Mouse (Mus musculus) right cerebral cortex, postnatal 25 days (tissue): ENCODE data around the gene Gm10073.

Source experiments
- DNase-seq: peaks from one replicate; pipeline ENCODE4 v3.0.0; 2022

Gm10073 gene

GRCm38 (mm10) chr8:106548366-106548936, 24.8 kb downstream of the Gm10073 start:
- no peak for DNase-seq

DNA sequence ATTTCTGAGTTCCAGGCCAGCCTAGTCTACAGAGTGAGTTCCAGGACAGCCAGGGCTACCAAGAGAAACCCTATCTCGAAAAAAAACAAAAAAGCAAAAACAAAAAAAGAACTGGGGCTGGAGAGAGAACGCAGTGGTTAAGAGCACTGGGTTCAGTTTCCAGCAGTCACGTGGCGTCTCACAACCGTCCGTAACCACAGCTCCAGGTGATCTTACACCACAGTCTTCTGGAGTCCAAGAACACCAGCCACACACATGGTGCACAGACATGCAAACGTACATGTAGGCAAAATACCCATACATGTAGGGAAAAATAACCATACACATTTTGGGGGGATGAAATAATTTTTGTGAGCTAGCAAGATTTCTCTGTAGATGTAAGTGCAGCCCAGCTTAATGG, 26.5 kb downstream of the Gm10073 start:
- no peak for DNase-seq

DNA sequence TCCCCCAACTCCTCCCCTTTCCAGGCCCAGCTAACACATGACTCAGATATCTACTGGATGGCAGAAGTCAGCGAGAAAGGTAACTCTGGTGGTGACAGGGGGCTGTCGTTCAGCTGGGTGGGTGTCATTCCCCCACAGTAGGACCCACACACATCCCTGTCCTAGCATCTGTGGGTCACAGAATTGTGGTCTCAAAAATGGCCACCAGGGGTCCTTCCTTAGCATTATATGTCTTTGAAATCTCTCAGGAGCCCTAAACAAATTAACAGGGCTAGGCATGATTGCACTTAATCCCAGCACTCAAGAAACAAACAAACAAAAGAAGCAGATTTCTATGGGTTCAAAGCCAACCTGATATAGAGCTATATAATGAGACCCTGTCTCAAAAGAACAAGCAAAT, 28.1 kb downstream of the Gm10073 start:
- no peak for DNase-seq

DNA sequence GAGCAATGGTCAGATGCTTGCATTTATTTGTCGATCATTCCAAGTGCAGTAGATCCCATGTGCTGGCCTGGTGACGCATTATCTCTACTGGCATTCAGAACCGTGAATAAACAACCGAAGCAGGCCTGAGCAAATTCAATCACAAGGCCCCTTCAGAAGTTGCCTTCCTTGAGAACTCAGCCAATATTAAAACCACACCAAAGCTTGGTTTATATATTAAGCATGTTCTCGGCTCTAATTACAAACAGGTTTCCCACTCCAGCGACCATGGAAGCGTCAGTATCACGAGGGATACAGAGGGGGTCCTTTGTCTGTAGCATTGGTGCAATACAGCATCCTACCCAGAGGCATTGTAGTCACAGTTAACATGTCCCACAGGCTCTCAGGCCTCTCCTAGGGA, 30.2 kb downstream of the Gm10073 start:
- no peak for DNase-seq

GRCm38 (mm10) chr8:106541002-106541401, 32.3 kb downstream of the Gm10073 start:
- DNase-seq = no peak

- no peak for DNase-seq
These were observed 34.1 kb downstream of the Gm10073 start for GRCm38 (mm10) chr8:106539193-106539592.

DNA sequence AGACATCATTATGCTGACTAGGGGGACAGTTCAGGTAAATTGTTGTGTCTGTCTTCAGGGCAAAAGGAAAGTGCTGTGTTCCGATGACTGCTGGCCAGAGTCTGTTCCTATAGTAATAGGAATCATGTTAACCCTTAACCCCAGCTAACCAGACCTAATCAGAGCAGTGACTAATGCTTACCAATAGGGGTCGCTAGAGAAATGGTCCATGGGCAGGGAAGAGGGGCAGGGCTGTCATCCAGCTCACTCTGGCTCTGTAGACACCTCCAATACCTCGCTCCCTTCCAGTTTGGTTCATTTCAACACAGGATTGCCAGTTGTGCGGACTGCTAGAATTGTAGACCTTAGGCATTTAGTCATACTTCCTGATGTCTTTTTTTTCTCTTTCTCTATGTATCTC, 37.8 kb downstream of the Gm10073 start:
- no peak for DNase-seq

GRCm38 (mm10) chr8:106534449-106534848, 38.8 kb downstream of the Gm10073 start:
- DNase-seq = no peak

DNA sequence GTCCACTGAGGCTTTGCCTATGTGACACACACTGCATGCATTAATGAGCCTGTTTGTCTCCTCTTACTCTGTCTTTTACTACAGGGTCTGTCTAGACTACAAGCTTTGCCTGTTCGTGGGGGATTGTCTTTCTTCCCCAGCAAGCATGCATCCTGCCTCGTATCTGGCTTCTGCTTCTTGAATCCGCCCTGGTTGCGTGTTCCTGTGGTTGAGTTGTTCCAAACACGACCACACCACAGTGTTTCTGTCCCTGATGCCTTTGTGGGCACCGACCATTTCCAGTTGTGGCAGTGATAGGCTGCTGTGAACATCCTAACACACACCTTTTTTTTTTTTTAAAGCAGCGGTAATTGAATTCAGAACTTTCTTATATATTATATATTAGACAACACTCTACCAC, 39.6 kb downstream of the Gm10073 start:
- DNase-seq = no peak

- no peak for DNase-seq
These were observed 42.7 kb downstream of the Gm10073 start for GRCm38 (mm10) chr8:106530566-106530965.

DNA sequence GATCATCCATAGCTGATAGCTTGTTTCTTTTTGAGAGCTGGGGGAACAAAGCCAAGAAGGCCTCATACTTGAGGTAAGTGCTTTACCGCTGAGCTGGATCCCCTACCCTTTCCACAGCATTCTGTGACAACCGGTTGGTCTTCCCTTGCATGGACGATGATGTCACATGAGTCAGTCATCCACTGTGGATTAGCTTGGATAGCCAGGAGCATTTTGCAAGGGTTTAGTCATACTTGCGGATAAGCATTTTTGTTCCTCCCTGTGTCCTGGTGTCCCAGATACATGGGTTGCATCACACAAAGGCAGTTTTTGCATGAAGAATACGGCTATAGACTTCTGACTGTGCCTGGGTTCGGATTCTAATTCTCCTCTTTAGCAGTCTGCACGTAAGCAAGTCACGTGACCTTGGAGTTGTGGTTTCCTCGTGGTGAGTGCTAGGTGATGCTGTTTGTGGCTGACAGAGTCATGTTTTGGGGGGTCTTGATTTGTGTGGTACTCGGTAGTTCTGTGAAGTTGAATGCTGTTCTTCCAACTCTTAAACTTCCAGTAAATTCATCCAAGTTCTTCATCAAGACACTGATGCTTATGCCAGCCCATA, 43.3 kb downstream of the Gm10073 start:
- DNase-seq = no peak

- DNase-seq = no peak
These were observed 44.5 kb downstream of the Gm10073 start for GRCm38 (mm10) chr8:106528596-106529249.

- DNase-seq = no peak
These were observed 45.8 kb downstream of the Gm10073 start for GRCm38 (mm10) chr8:106527241-106528036.

DNA sequence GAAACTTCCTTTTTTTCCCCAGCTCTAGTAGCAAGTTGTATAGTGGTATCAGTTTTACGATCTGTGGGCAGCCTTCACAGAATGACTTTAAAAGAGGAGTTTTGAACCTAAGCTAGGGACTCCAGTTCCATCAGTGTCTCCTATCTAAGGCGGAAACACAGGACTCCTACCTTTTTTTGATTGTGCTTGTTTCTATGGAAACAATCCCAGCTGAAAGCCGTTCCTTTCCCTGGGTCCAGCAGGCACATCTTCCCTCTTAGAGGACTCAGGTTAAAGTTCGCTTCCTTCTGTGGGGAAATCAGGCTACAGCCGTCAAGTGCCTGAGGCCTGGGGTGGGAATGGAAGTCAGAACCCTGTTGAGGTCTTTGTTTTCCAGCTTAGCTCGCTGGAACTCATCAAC, 46.5 kb downstream of the Gm10073 start:
- no peak for DNase-seq
